In the genomic region with DNA sequence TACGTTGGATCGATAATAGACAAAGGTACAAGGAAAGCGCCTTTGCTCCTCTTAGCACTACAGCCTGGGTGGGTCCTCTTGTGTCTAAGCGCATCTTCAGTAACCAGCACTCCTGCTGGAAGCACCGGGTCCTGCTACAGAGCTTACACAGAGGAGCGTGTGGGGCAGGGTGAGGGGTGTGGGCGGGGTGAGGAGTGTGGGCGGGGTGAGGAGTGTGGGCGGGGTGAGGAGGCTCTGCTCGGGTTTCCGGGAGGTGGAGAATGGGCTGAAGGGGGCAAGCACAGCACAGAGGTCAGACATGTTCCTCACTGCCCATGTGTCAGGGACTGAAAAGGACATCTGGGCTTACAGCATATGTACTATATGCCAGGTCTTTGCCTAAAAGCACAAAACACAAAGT, we compare ENCODE assay signal across 8 mouse cellular contexts. TPM values are rescaled to one million over a fixed set of nuclear protein-coding genes. Genes with fewer than 3 reads are reported as not detected.
DNase-seq lines count a peak whose midpoint lies in the region; ATAC-seq and TF ChIP-seq lines count a peak whose summit lies in the region.

No protein-coding gene starts in this region.

- H3K36me3 ChIP-seq in ES-Bruce4 (ENCODE audit: control insufficient read depth, insufficient read depth, low read length, poor library complexity, severe bottlenecking): peaks cover 2% of the 10 kb centered on the region; the same call in 1 of the 2 replicates
- H3K36me3 ChIP-seq in embryonic facial prominence, embryonic 13.5 days: peaks cover 47% of the 10 kb centered on the region
- peaks cover 35% of the 10 kb centered on the region for H3K36me3 ChIP-seq in intestine, postnatal 0 days (ENCODE audit: control insufficient read depth, insufficient read depth)
- H3K36me3 ChIP-seq in stomach, embryonic 16.5 days (ENCODE audit: control insufficient read depth, insufficient read depth, low read length): peaks cover 21% of the 10 kb centered on the region; the same call in 1 of the 2 replicates

- no peak overlapping the region for H3K9ac ChIP-seq in ES-Bruce4 (ENCODE audit: low read depth, poor library complexity, severe bottlenecking)
- no peak overlapping the region for H3K9ac ChIP-seq in embryonic facial prominence, embryonic 13.5 days
- no peak overlapping the region for H3K9ac ChIP-seq in intestine, postnatal 0 days (ENCODE audit: low read depth, low read length)
- H3K9ac ChIP-seq in stomach, embryonic 16.5 days (ENCODE audit: low read length): no peak overlapping the region

- H3K9me3 ChIP-seq in ES-Bruce4 (replicated peaks; ENCODE audit: control insufficient read depth, insufficient read depth, low read length, poor library complexity, severe bottlenecking): no peaks in the 10 kb centered on the region
- no peaks in the 10 kb centered on the region for H3K9me3 ChIP-seq in embryonic facial prominence, embryonic 13.5 days
- no peaks in the 10 kb centered on the region for H3K9me3 ChIP-seq in intestine, postnatal 0 days (ENCODE audit: control insufficient read depth)
- no peaks in the 10 kb centered on the region for H3K9me3 ChIP-seq in stomach, embryonic 16.5 days (replicated peaks; ENCODE audit: control insufficient read depth, low read length)

- TF ChIP-seq POLR2A in ES-Bruce4 (IDR thresholded peaks at IDR 0.05; ENCODE audit: insufficient read depth, low read length): peak; percentile 71

- H3K27me3 ChIP-seq in ES-Bruce4 (ENCODE audit: control insufficient read depth, insufficient read depth, low read length, poor library complexity, severe bottlenecking): no peaks in the 10 kb centered on the region
- no peaks in the 10 kb centered on the region for H3K27me3 ChIP-seq in embryonic facial prominence, embryonic 13.5 days
- no peaks in the 10 kb centered on the region for H3K27me3 ChIP-seq in intestine, postnatal 0 days (replicated peaks; ENCODE audit: control insufficient read depth, insufficient read depth, low read length)
- H3K27me3 ChIP-seq in stomach, embryonic 16.5 days (ENCODE audit: control insufficient read depth, insufficient read depth, low read length): no peaks in the 10 kb centered on the region

- H3K27ac ChIP-seq in ES-Bruce4 (ENCODE audit: insufficient read depth, low read length): no peak overlapping the region
- no peak overlapping the region for H3K27ac ChIP-seq in embryonic facial prominence, embryonic 13.5 days
- no peak overlapping the region for H3K27ac ChIP-seq in intestine, postnatal 0 days (ENCODE audit: low read depth, low read length)
- no peak overlapping the region for H3K27ac ChIP-seq in stomach, embryonic 16.5 days (ENCODE audit: low read length)

- TF ChIP-seq EP300 in ES-Bruce4 (IDR thresholded peaks at IDR 0.05; ENCODE audit: insufficient read depth, low read depth, low read length): peak; percentile 50; the same call in 1 of the 2 replicates

- no peak overlapping the region for H3K4me2 ChIP-seq in embryonic facial prominence, embryonic 13.5 days
- H3K4me2 ChIP-seq in intestine, postnatal 0 days (replicated peaks; ENCODE audit: low read depth): no peak overlapping the region
- no peak overlapping the region for H3K4me2 ChIP-seq in stomach, embryonic 16.5 days (ENCODE audit: low read depth, low read length)

- DNase-seq in 416B (ENCODE audit: low read depth): peak; percentile 62
- peak; percentile 26 for DNase-seq in lung, postnatal 36 days
- no peak for DNase-seq in left cerebral cortex, adult 18-20 months (ENCODE audit: low spot score in 2 of 2)
- no peak for DNase-seq in right cerebral cortex, postnatal 10 days (ENCODE audit: low spot score in 2 of 2)

- no peaks in the 10 kb centered on the region for H3K4me1 ChIP-seq in ES-Bruce4 (ENCODE audit: control insufficient read depth, insufficient read depth, low read length)
- no peaks in the 10 kb centered on the region for H3K4me1 ChIP-seq in embryonic facial prominence, embryonic 13.5 days
- H3K4me1 ChIP-seq in intestine, postnatal 0 days (replicated peaks; ENCODE audit: control insufficient read depth, insufficient read depth, low read length): no peaks in the 10 kb centered on the region
- 0 out of 2 replicates have a peak, but pooled peaks cover 3% of the 10 kb centered on the region for H3K4me1 ChIP-seq in stomach, embryonic 16.5 days (ENCODE audit: control insufficient read depth, insufficient read depth, low read length)

- WGBS in embryonic facial prominence, embryonic 13.5 days: 15% methylated on average over 11 of the region's 11 CpGs
- 34% methylated on average over 11 of the region's 11 CpGs for WGBS in intestine, postnatal 0 days
- 25% methylated on average over 11 of the region's 11 CpGs for WGBS in stomach, embryonic 16.5 days

- no peak for TF ChIP-seq CTCF in ES-Bruce4 (IDR thresholded peaks at IDR 0.05; ENCODE audit: low read depth, low read length)
- TF ChIP-seq CTCF in intestine, postnatal 0 days (IDR thresholded peaks at IDR 0.05; ENCODE audit: low read depth): peak; percentile 53

- H3K4me3 ChIP-seq in ES-Bruce4 (ENCODE audit: low read depth, low read length): no peak overlapping the region
- H3K4me3 ChIP-seq in embryonic facial prominence, embryonic 13.5 days: no peak overlapping the region
- no peak overlapping the region for H3K4me3 ChIP-seq in intestine, postnatal 0 days (ENCODE audit: low read depth, low read length)
- no peak overlapping the region for H3K4me3 ChIP-seq in stomach, embryonic 16.5 days (replicated peaks; ENCODE audit: low read length)

- peak; percentile 73; the same call in 1 of the 2 replicates for ATAC-seq in embryonic facial prominence, embryonic 13.5 days (ENCODE audit: insufficient number of reproducible peaks, insufficient read depth, low FRiP score, low TSS enrichment, low read depth)
- ATAC-seq in intestine, postnatal 0 days: peak; percentile 61
- peak; percentile 83 for ATAC-seq in stomach, embryonic 16.5 days (ENCODE audit: insufficient read depth, low FRiP score)

RNA-seq across cellular contexts. Expression of gene Sh3glb1, which starts 30.9 kb away (rescaled TPM):
- polyA plus RNA-seq in ES-Bruce4 (2011; ENCODE audit: insufficient read depth, insufficient read length, low read depth, missing spikeins): 110 and 115 TPM in 2 replicates
- 87.0 and 89.7 TPM in 2 replicates for polyA plus RNA-seq in embryonic facial prominence, embryonic 13.5 days (2015; fragmentation: Nextera tagmentation; extraction: Ambion mirVana)
- 158 and 161 TPM in 2 replicates for polyA plus RNA-seq in intestine, postnatal 0 days (2015; fragmentation: Nextera tagmentation; extraction: Ambion mirVana)
- 89.3 and 91.0 TPM in 2 replicates for polyA plus RNA-seq in stomach, embryonic 16.5 days (2015; fragmentation: Nextera tagmentation; extraction: Ambion mirVana)
- total RNA-seq in left cerebral cortex, adult 18-20 months (2021): 10 to 100 TPM; 56.7 to 59.3 TPM

Comparison
In these comparisons a context has a peak if more than half of its experiments do, and no peak if none do; other contexts are left out.
1. DNase-seq: peak in 416B (single experiment) and lung, postnatal 36 days (single experiment); none in left cerebral cortex, adult 18-20 months (0 of 2) and right cerebral cortex, postnatal 10 days (0 of 2).
2. Peak in every context shown above with its lines, with median percentiles within 50 percentile points of each other: ATAC-seq.